Mouse (Mus musculus) liver, embryonic 16.5 days (tissue): Measurements from ENCODE around the gene Tro. TPM values are rescaled to one million over a fixed set of nuclear protein-coding genes. Genes with fewer than 3 reads are reported as not detected.

Experiments used
- polyA plus RNA-seq: library from polyadenylated mRNA; unstranded; fragments of >200 nt; fragmentation: Nextera tagmentation; extraction: Ambion mirVana; gene quantifications from 2 replicates; pipeline ENCODE4 v1.2.1, GENCODE M21; 2015

Gene Tro
- polyA plus RNA-seq, 1 experiment from 2014 or later: 0.91 TPM

Other genes with a start within 250 kb of the Tro start
- 10.8 and 11.3 TPM in 2 replicates for gene Tmem29, start 198.4 kb downstream of the Tro start, polyA plus RNA-seq
- gene Alas2, start 110.2 kb downstream of the Tro start, polyA plus RNA-seq: 1,397 and 1,519 TPM in 2 replicates
- gene Pfkfb1, start 69.4 kb downstream of the Tro start, polyA plus RNA-seq: 10.3 and 11.6 TPM in 2 replicates
- 9.8 and 10.8 TPM in 2 replicates for gene Apex2, start 67.7 kb downstream of the Tro start, polyA plus RNA-seq
- 56.9 and 61.6 TPM in 2 replicates for gene Maged2, start 156.8 kb upstream of the Tro start, polyA plus RNA-seq